Mouse (Mus musculus): ENCODE results near the gene Acd. TPM values are rescaled to one million over a fixed set of nuclear protein-coding genes. Genes with fewer than 3 reads are reported as not detected.

The Acd gene
- polyA plus RNA-seq, 1 experiment from 2014 or later, result 90.7 TPM

DNA sequence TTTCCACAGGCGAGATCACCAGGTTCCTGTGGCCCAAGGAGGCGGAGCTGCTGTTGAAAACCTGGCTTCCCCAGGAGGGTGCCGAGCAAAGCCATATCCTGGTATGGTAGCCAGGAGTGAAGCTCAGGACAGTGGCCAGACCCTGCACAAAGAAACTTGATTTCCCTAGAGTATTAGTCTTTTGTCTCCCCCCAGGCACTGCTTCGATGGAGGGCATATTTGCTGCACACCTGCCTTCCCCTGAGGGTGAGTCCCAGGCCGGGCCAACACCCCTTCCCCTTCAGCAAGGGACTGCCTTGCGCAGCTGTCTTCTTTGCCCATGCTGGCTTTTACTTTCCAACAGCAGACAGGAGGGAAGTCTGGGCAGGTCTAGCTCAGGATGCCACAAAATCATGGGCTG is 14.4 kb downstream of the Acd start:
- peaks cover 29% of the 10 kb centered on the region for H3K36me3 ChIP-seq
- no peak overlapping the region for H3K27ac ChIP-seq
- no peaks in the 10 kb centered on the region for H3K4me1 ChIP-seq
- no peak overlapping the region for H3K4me3 ChIP-seq
- no peak overlapping the region for H3K4me2 ChIP-seq (replicated peaks)
- ATAC-seq (ENCODE audit: low FRiP score, low read depth), result no peak
- WGBS, result 74% methylated on average over 6 of the region's 6 CpGs
- H3K9me3 ChIP-seq, result no peaks in the 10 kb centered on the region
- no peaks in the 10 kb centered on the region; the same call in 1 of the 2 replicates for H3K27me3 ChIP-seq (replicated peaks)
- H3K9ac ChIP-seq, result no peak overlapping the region

DNA sequence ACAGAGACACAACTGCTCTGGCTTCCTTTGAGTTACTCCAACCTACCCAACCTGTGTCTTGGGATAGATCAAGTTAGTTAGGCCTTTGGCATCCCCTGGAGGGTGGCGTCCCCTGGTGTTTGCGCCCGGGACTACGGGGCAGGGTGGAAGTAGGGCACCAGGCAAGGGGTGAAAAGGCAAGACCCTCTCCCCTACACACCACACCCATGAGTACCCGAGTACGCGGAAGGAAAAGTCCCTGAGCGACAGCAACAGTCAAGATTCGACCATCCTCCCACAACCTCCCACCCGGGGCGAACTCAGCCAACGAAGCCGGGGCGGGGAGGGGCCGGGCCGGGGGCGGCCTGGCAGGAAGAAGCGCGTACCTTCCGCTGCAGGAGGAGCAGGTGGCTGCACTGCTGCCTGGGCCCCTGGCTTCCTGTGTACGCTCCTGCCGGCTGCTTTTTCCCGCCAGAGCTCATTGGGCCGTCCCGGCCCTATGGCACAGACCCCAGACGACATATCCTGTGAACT is 15.1 kb downstream of the Acd start, which contains the start of gene Carmil2:
Carmil2 (plus strand) TSS at position 479 of the 513 bp plus-strand sequence.
- no peaks in the 10 kb centered on the region for H3K4me1 ChIP-seq
- 13% methylated on average over 26 of the region's 26 CpGs for WGBS
- no peaks in the 10 kb centered on the region; the same call in 1 of the 2 replicates for H3K27me3 ChIP-seq (replicated peaks)
- H3K27ac ChIP-seq, result no peak within 1 kb of the TSS
- no peak for ATAC-seq (ENCODE audit: low FRiP score, low read depth)
- H3K9ac ChIP-seq, result no peak within 1 kb of the TSS; the same call in 1 of the 2 replicates
- H3K36me3 ChIP-seq, result peaks cover 36% of the 10 kb centered on the region
- H3K9me3 ChIP-seq, result no peaks in the 10 kb centered on the region
- H3K4me3 ChIP-seq, result no peak within 1 kb of the TSS
- no peak within 1 kb of the TSS for H3K4me2 ChIP-seq (replicated peaks)

DNA sequence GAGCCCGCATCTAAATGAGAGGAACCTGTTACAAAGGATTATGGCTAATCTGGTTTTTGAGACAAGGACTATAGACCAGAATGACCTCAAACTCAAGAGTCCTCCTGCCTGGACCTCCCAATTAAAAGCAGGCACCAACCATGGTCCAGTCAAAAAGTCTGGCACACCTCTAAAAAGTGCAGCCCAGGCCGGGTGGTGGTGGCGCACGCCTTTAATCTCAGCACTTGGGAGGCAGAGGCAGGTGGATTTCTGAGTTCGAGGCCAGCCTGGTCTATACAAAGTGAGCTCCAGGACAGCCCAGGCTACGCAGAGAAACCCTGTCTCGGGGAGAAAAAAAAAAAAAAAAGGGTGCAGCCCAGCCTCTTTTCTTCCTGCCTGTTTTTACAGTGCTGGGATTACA is 15.6 kb downstream of the Acd start:
- no peaks in the 10 kb centered on the region for H3K27me3 ChIP-seq (replicated peaks)
- H3K27ac ChIP-seq, result no peak overlapping the region
- H3K4me1 ChIP-seq, result no peaks in the 10 kb centered on the region
- no peak for ATAC-seq (ENCODE audit: low FRiP score, low read depth)
- 82% methylated on average over 7 of the region's 7 CpGs for WGBS
- no peak overlapping the region for H3K9ac ChIP-seq
- no peak overlapping the region for H3K4me3 ChIP-seq
- H3K36me3 ChIP-seq, result peaks cover 41% of the 10 kb centered on the region
- no peaks in the 10 kb centered on the region for H3K9me3 ChIP-seq
- H3K4me2 ChIP-seq (replicated peaks), result no peak overlapping the region

DNA sequence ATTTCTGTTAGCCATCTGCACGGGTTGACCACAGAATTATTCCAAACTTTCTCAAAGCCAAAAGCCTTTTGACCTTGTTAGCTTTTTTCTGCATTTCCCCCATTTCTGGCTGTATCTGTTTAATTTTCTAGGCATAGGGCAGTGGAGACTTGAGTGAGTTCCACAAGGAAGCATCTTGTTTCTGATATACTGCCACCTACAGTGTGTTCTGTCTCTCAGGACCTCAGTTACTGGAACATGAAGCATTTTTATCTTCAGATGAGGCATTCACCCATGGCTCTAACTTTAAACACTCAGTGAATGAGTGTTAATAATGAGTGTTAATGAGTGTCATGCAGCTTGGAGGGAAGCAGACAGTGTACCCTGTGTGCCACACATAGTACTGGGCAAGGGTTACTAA is 23.0 kb downstream of the Acd start:
- Histone ChIP-seq H3K9ac (no peak overlapping the region), H3K36me3 (peaks cover 89% of the 10 kb centered on the region), H3K27ac (no peak overlapping the region), H3K9me3 (no peaks in the 10 kb centered on the region), H3K4me3 (no peak overlapping the region), H3K4me2 (replicated peaks) (no peak overlapping the region), H3K4me1 (no peaks in the 10 kb centered on the region), H3K27me3 (replicated peaks) (no peaks in the 10 kb centered on the region)
- no peak for ATAC-seq (ENCODE audit: low FRiP score, low read depth)
- WGBS, result 91% methylated on average over 1 of the region's 1 CpGs

DNA sequence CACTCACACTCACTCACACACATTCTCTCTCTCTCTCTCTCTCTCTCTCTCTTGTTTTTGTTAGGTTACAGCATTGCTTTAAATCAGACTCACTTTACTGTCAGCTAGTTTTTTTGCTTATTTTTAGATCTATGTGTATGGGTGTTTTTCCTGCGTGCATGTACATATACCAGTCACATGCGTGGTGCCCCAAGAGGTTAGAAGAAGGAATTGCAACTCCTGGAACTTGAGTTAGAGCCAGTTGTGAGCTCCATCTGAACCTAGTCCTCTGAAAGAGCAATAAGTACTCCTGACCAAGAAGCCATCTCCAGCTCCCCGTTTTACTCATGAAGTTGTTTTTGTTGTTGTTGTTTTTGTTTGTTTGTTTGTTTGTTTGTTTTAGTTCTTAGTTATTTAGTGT is 39.7 kb downstream of the Acd start:
- Histone ChIP-seq H3K27ac (no peak overlapping the region), H3K9ac (no peak overlapping the region), H3K4me1 (no peaks in the 10 kb centered on the region), H3K9me3 (no peaks in the 10 kb centered on the region), H3K4me2 (replicated peaks) (no peak overlapping the region), H3K4me3 (no peak overlapping the region), H3K36me3 (peaks cover 28% of the 10 kb centered on the region), H3K27me3 (replicated peaks) (no peaks in the 10 kb centered on the region)
- no peak for ATAC-seq (ENCODE audit: low FRiP score, low read depth)
- WGBS, result 85% methylated on average over 3 of the region's 3 CpGs

DNA sequence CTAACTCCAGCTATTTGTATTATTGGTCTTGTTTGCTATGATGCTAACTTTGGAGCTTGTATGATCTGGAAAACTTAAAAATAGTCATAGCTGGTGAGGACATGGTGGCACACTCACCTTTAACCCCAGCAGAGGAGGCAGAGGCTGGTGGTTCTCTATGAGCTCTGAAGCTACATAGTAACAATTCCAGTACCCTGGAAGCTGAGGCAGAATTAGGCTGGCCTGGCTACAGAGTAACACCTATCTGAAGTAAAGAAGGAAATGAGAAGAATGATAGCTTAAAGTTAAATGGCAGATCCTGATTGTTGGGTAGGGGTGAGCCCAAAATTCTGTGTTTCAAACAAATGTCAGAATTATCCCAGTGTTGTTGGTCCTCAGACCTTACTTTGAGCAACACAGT is 43.3 kb downstream of the Acd start:
- Histone ChIP-seq H3K4me2 (replicated peaks) (no peak overlapping the region), H3K27me3 (replicated peaks) (no peaks in the 10 kb centered on the region), H3K4me3 (no peak overlapping the region), H3K9ac (no peak overlapping the region), H3K36me3 (peaks cover 17% of the 10 kb centered on the region; the same call in 1 of the 2 replicates), H3K9me3 (no peaks in the 10 kb centered on the region), H3K4me1 (no peaks in the 10 kb centered on the region), H3K27ac (no peak overlapping the region)
- no peak for ATAC-seq (ENCODE audit: low FRiP score, low read depth)

DNA sequence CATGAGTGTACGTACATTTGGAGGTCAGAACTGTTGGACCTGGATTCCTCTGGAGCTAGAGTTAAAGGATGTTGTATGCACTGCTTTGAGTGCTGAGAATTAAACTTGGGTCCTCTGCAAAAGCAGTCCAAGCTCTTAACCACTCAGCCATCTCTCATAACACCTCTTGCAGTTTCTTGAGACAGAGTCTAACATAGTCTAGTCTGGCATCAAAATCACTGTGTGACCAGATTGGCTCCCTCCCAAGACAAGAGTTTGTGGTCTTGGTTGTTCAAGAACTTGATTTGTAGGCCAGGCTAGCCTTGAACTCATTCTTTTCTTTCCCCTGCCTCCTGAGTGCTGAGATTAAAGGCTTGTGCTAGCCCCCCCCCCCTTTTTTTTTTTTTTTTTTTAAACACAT is 52.0 kb downstream of the Acd start:
- H3K4me2 ChIP-seq (replicated peaks), result no peak overlapping the region
- H3K36me3 ChIP-seq, result peaks cover 44% of the 10 kb centered on the region
- no peaks in the 10 kb centered on the region for H3K9me3 ChIP-seq
- no peaks in the 10 kb centered on the region for H3K27me3 ChIP-seq (replicated peaks)
- no peaks in the 10 kb centered on the region for H3K4me1 ChIP-seq
- no peak overlapping the region for H3K9ac ChIP-seq
- no peak overlapping the region for H3K4me3 ChIP-seq
- no peak overlapping the region for H3K27ac ChIP-seq
- WGBS, result 95% methylated on average over 1 of the region's 1 CpGs
- no peak for ATAC-seq (ENCODE audit: low FRiP score, low read depth)

Other genes with a start within 250 kb of the Acd start
- 242 and 246 TPM in 2 replicates for gene Tppp3, start 229.6 kb downstream of the Acd start, polyA plus RNA-seq (2016; fragmentation: Nextera tagmentation; extraction: Ambion mirVana)
- 29.0 and 30.7 TPM in 2 replicates for gene Zdhhc1, start 204.2 kb downstream of the Acd start, polyA plus RNA-seq (2016; fragmentation: Nextera tagmentation; extraction: Ambion mirVana)
- gene Hsd11b2, start 182.3 kb downstream of the Acd start, polyA plus RNA-seq (2016; fragmentation: Nextera tagmentation; extraction: Ambion mirVana), result 23.8 and 25.7 TPM in 2 replicates
- gene Atp6v0d1, start 135.1 kb downstream of the Acd start, polyA plus RNA-seq (2016; fragmentation: Nextera tagmentation; extraction: Ambion mirVana), result 142 and 143 TPM in 2 replicates
- 21.3 and 22.1 TPM in 2 replicates for gene Ripor1, start 95.8 kb downstream of the Acd start, polyA plus RNA-seq (2016; fragmentation: Nextera tagmentation; extraction: Ambion mirVana)
- gene Ctcf, start 64.5 kb downstream of the Acd start, polyA plus RNA-seq (2016; fragmentation: Nextera tagmentation; extraction: Ambion mirVana), result 120 and 127 TPM in 2 replicates
- 1.5 and 2.0 TPM in 2 replicates for gene Agrp, start 63.7 kb downstream of the Acd start, polyA plus RNA-seq (2016; fragmentation: Nextera tagmentation; extraction: Ambion mirVana)
- 12.4 and 13.8 TPM in 2 replicates for gene Carmil2, start 14.8 kb downstream of the Acd start, polyA plus RNA-seq (2016; fragmentation: Nextera tagmentation; extraction: Ambion mirVana)
- gene Pard6a, start within 50 bp of the Acd start, polyA plus RNA-seq (2016; fragmentation: Nextera tagmentation; extraction: Ambion mirVana), result 31.9 and 38.5 TPM in 2 replicates
- not detected in 2 replicates for gene 4933405L10Rik, start 6.6 kb upstream of the Acd start, polyA plus RNA-seq (2016; fragmentation: Nextera tagmentation; extraction: Ambion mirVana)
- 19.4 and 20.3 TPM in 2 replicates for gene Enkd1, start 7.1 kb upstream of the Acd start, polyA plus RNA-seq (2016; fragmentation: Nextera tagmentation; extraction: Ambion mirVana)
- gene Gfod2, start 57.6 kb upstream of the Acd start, polyA plus RNA-seq (2016; fragmentation: Nextera tagmentation; extraction: Ambion mirVana), result 63.1 and 64.6 TPM in 2 replicates
- 14.6 and 15.2 TPM in 2 replicates for gene Ranbp10, start 126.2 kb upstream of the Acd start, polyA plus RNA-seq (2016; fragmentation: Nextera tagmentation; extraction: Ambion mirVana)
- gene Tsnaxip1, start 126.6 kb upstream of the Acd start, polyA plus RNA-seq (2016; fragmentation: Nextera tagmentation; extraction: Ambion mirVana), result 0.24 and 0.27 TPM in 2 replicates
- gene Cenpt, start 152.2 kb upstream of the Acd start, polyA plus RNA-seq (2016; fragmentation: Nextera tagmentation; extraction: Ambion mirVana), result 58.6 and 61.8 TPM in 2 replicates
- 73.0 and 77.7 TPM in 2 replicates for gene Thap11, start 154.0 kb upstream of the Acd start, polyA plus RNA-seq (2016; fragmentation: Nextera tagmentation; extraction: Ambion mirVana)
- 238 and 249 TPM in 2 replicates for gene Nutf2, start 159.5 kb upstream of the Acd start, polyA plus RNA-seq (2016; fragmentation: Nextera tagmentation; extraction: Ambion mirVana)
- gene Edc4, start 179.8 kb upstream of the Acd start, polyA plus RNA-seq (2016; fragmentation: Nextera tagmentation; extraction: Ambion mirVana), result 62.0 and 63.1 TPM in 2 replicates
- 0.73 TPM in 1 of 2 replicates, not detected in the other for gene Nrn1l, start 192.5 kb upstream of the Acd start, polyA plus RNA-seq (2016; fragmentation: Nextera tagmentation; extraction: Ambion mirVana)
- 20.0 and 20.8 TPM in 2 replicates for gene Pskh1, start 199.3 kb upstream of the Acd start, polyA plus RNA-seq (2016; fragmentation: Nextera tagmentation; extraction: Ambion mirVana)
- gene Ctrl, start 232.8 kb upstream of the Acd start, polyA plus RNA-seq (2016; fragmentation: Nextera tagmentation; extraction: Ambion mirVana), result 2.3 and 2.4 TPM in 2 replicates
- gene Psmb10, start 237.3 kb upstream of the Acd start, polyA plus RNA-seq (2016; fragmentation: Nextera tagmentation; extraction: Ambion mirVana), result 27.9 and 30.7 TPM in 2 replicates
- 0.85 and 0.98 TPM in 2 replicates for gene Lcat, start 242.3 kb upstream of the Acd start, polyA plus RNA-seq (2016; fragmentation: Nextera tagmentation; extraction: Ambion mirVana)